Mouse (Mus musculus) embryonic facial prominence, embryonic 15.5 days (tissue): ENCODE measurements around the gene Adgrl1. TPM values are rescaled to one million over a fixed set of nuclear protein-coding genes. Genes with fewer than 3 reads are reported as not detected.
A peak's percentile ranks its signal among the peaks of the same experiment; 100 is the strongest.

Source experiments
- ATAC-seq: fragments of 200-750 bp; cut with Nextera tagmentation; 2 replicates; pipeline ENCODE4 v1.8.0; 2017; ENCODE audit warnings: low read depth, moderate TSS enrichment; ENCODE audit not compliant: insufficient number of reproducible peaks, low FRiP score, low TSS enrichment
- H3K27ac ChIP-seq: fragments of 300-500 bp; sonication (generic); replicated peaks from 2 replicates; pipeline ENCODE4 v1.5.1; 2015; ENCODE audit warnings: mild to moderate bottlenecking, inconsistent platforms
- H3K27me3 ChIP-seq: fragments of 300-500 bp; sonication (generic); 2 replicates; pipeline ENCODE4 v1.6.1; 2015; ENCODE audit warnings: inconsistent platforms
- H3K36me3 ChIP-seq: fragments of 300-500 bp; sonication (generic); 2 replicates; pipeline ENCODE4 v1.6.1; 2015; ENCODE audit warnings: mild to moderate bottlenecking, inconsistent platforms
- H3K4me1 ChIP-seq: fragments of 300-500 bp; sonication (generic); 2 replicates; pipeline ENCODE4 v1.6.1; 2015; ENCODE audit warnings: inconsistent platforms
- H3K4me2 ChIP-seq: fragments of 300-500 bp; sonication (generic); replicated peaks from 2 replicates; pipeline ENCODE4 v1.6.1; 2015; ENCODE audit warnings: mild to moderate bottlenecking, inconsistent platforms
- H3K4me3 ChIP-seq: fragments of 300-500 bp; sonication (generic); replicated peaks from 2 replicates; pipeline ENCODE4 v1.5.1; 2015; ENCODE audit warnings: mild to moderate bottlenecking, inconsistent platforms
- H3K9ac ChIP-seq: fragments of 300-500 bp; sonication (generic); 2 replicates; pipeline ENCODE4 v1.6.1; 2015; ENCODE audit warnings: inconsistent platforms
- H3K9me3 ChIP-seq: fragments of 300-500 bp; sonication (generic); replicated peaks from 2 replicates; pipeline ENCODE4 v1.6.1; 2016; ENCODE audit warnings: inconsistent platforms
- WGBS: fragments of 180-500 bp; shearing (Covaris S2); methylation state at CpG from one replicate; pipeline ENCODE4 v1.1.7; 2015; 5-methylcytosine and 5-hydroxymethylcytosine counted together
- polyA plus RNA-seq: library from polyadenylated mRNA; unstranded; fragments of >200 nt; fragmentation: Nextera tagmentation; extraction: Ambion mirVana; gene quantifications from 2 replicates; pipeline ENCODE4 v1.2.1, GENCODE M21; 2015

Adgrl1 gene
- polyA plus RNA-seq, 1 experiment from 2014 or later = 23.2 TPM

GRCm38 (mm10) chr8:83926266-83926665, 26.4 kb downstream of the Adgrl1 start:
- Histone ChIP-seq H3K9ac (no peak overlapping the region), H3K36me3 (peaks cover 81% of the 10 kb centered on the region), H3K27me3 (no peaks in the 10 kb centered on the region), H3K9me3 (no peaks in the 10 kb centered on the region), H3K4me1 (no peaks in the 10 kb centered on the region), H3K4me2 (no peak overlapping the region), H3K4me3 (no peak overlapping the region), H3K27ac (no peak overlapping the region)
- ATAC-seq = no peak
- WGBS = 64% methylated on average over 7 of the region's 7 CpGs

GRCm38 (mm10) chr8:83934222-83934621, 34.3 kb downstream of the Adgrl1 start:
- H3K4me3 ChIP-seq = no peak overlapping the region
- no peaks in the 10 kb centered on the region for H3K27me3 ChIP-seq
- 83% methylated on average over 5 of the region's 5 CpGs for WGBS
- H3K9ac ChIP-seq = no peak overlapping the region
- no peak for ATAC-seq
- H3K27ac ChIP-seq = no peak overlapping the region
- H3K4me2 ChIP-seq = no peak overlapping the region
- H3K9me3 ChIP-seq = no peaks in the 10 kb centered on the region
- H3K36me3 ChIP-seq = peaks cover 97% of the 10 kb centered on the region
- H3K4me1 ChIP-seq = no peaks in the 10 kb centered on the region

- no peak for ATAC-seq
- H3K4me2 ChIP-seq = no peak overlapping the region
- no peak overlapping the region for H3K27ac ChIP-seq
- no peaks in the 10 kb centered on the region for H3K4me1 ChIP-seq
- H3K4me3 ChIP-seq = no peak overlapping the region
- peaks cover 94% of the 10 kb centered on the region for H3K36me3 ChIP-seq
- H3K27me3 ChIP-seq = no peaks in the 10 kb centered on the region
- no peak overlapping the region for H3K9ac ChIP-seq
- 81% methylated on average over 2 of the region's 2 CpGs for WGBS
- H3K9me3 ChIP-seq = no peaks in the 10 kb centered on the region
Observed at GRCm38 (mm10) chr8:83934994-83935393, 35.1 kb downstream of the Adgrl1 start.

GRCm38 (mm10) chr8:83935435-83935834, 35.5 kb downstream of the Adgrl1 start:
- H3K27ac ChIP-seq = no peak overlapping the region
- no peak overlapping the region for H3K9ac ChIP-seq
- H3K4me3 ChIP-seq = no peak overlapping the region
- H3K9me3 ChIP-seq = no peaks in the 10 kb centered on the region
- no peak overlapping the region for H3K4me2 ChIP-seq
- no peaks in the 10 kb centered on the region for H3K4me1 ChIP-seq
- WGBS = 88% methylated on average over 8 of the region's 8 CpGs
- H3K36me3 ChIP-seq = peaks cover 90% of the 10 kb centered on the region
- H3K27me3 ChIP-seq = no peaks in the 10 kb centered on the region
- no peak for ATAC-seq

GRCm38 (mm10) chr8:83937645-83938044, 37.7 kb downstream of the Adgrl1 start:
- H3K9me3 ChIP-seq = no peaks in the 10 kb centered on the region
- WGBS = 90% methylated on average over 7 of the region's 7 CpGs
- no peak overlapping the region for H3K27ac ChIP-seq
- no peak for ATAC-seq
- H3K4me1 ChIP-seq = no peaks in the 10 kb centered on the region
- no peak overlapping the region for H3K4me3 ChIP-seq
- H3K36me3 ChIP-seq = peaks cover 68% of the 10 kb centered on the region
- no peaks in the 10 kb centered on the region for H3K27me3 ChIP-seq
- H3K9ac ChIP-seq = no peak overlapping the region
- no peak overlapping the region for H3K4me2 ChIP-seq

- Histone ChIP-seq H3K9me3 (no peaks in the 10 kb centered on the region), H3K9ac (no peak overlapping the region), H3K4me3 (no peak overlapping the region), H3K4me2 (no peak overlapping the region), H3K27me3 (no peaks in the 10 kb centered on the region), H3K4me1 (no peaks in the 10 kb centered on the region), H3K36me3 (peaks cover 61% of the 10 kb centered on the region), H3K27ac (no peak overlapping the region)
- 94% methylated on average over 15 of the region's 15 CpGs for WGBS
- no peak for ATAC-seq
Observed at GRCm38 (mm10) chr8:83938330-83938729, 38.4 kb downstream of the Adgrl1 start.

- H3K4me3 ChIP-seq = no peak overlapping the region
- no peak overlapping the region for H3K27ac ChIP-seq
- 70% methylated on average over 6 of the region's 6 CpGs for WGBS
- H3K27me3 ChIP-seq = no peaks in the 10 kb centered on the region
- peaks cover 34% of the 10 kb centered on the region for H3K36me3 ChIP-seq
- H3K4me1 ChIP-seq = no peaks in the 10 kb centered on the region
- H3K4me2 ChIP-seq = no peak overlapping the region
- ATAC-seq = no peak
- H3K9ac ChIP-seq = no peak overlapping the region
- no peaks in the 10 kb centered on the region for H3K9me3 ChIP-seq
Observed at GRCm38 (mm10) chr8:83941066-83941677, 41.3 kb downstream of the Adgrl1 start.

- Histone ChIP-seq H3K36me3 (peaks cover 23% of the 10 kb centered on the region), H3K27me3 (no peaks in the 10 kb centered on the region), H3K9ac (no peak overlapping the region), H3K4me1 (no peaks in the 10 kb centered on the region), H3K27ac (no peak overlapping the region), H3K4me2 (no peak overlapping the region), H3K9me3 (no peaks in the 10 kb centered on the region), H3K4me3 (no peak overlapping the region)
- no peak for ATAC-seq
- WGBS = 65% methylated on average over 1 of the region's 1 CpGs
Observed at GRCm38 (mm10) chr8:83942446-83942845, 42.5 kb downstream of the Adgrl1 start.

- 63% methylated on average over 3 of the region's 3 CpGs for WGBS
- no peaks in the 10 kb centered on the region for H3K9me3 ChIP-seq
- ATAC-seq = no peak
Observed at GRCm38 (mm10) chr8:83945540-83945939, 45.6 kb downstream of the Adgrl1 start.

GRCm38 (mm10) chr8:83954749-83955105, 54.8 kb downstream of the Adgrl1 start:
- Histone ChIP-seq H3K9ac (peak overlapping the region; percentile 35; the same call in 1 of the 2 replicates), H3K9me3 (no peaks in the 10 kb centered on the region), H3K27me3 (no peaks in the 10 kb centered on the region), H3K4me2 (peak overlapping the region; percentile 89), H3K27ac (no peak overlapping the region; the same call in 1 of the 2 replicates), H3K4me3 (peak overlapping the region; percentile 68), H3K4me1 (peaks cover 16% of the 10 kb centered on the region), H3K36me3 (no peaks in the 10 kb centered on the region)
- 1% methylated on average over 14 of the region's 14 CpGs for WGBS
- ATAC-seq = no peak

More at GRCm38 (mm10) chr8:83945540-83945939, 45.6 kb downstream of the Adgrl1 start:
- Histone ChIP-seq H3K36me3 (no peaks in the 10 kb centered on the region), H3K4me3 (no peak overlapping the region), H3K9ac (no peak overlapping the region), H3K4me2 (no peak overlapping the region), H3K4me1 (no peaks in the 10 kb centered on the region), H3K27me3 (no peaks in the 10 kb centered on the region), H3K27ac (no peak overlapping the region)

- Histone ChIP-seq H3K27me3 (no peaks in the 10 kb centered on the region), H3K4me2 (peak within 1 kb of the TSS; percentile 89), H3K4me1 (peaks cover 16% of the 10 kb centered on the region), H3K9ac (peak within 1 kb of the TSS; percentile 35), H3K4me3 (peak within 1 kb of the TSS; percentile 68), H3K9me3 (no peaks in the 10 kb centered on the region), H3K27ac (no peak within 1 kb of the TSS; the same call in none of the 2 replicates), H3K36me3 (no peaks in the 10 kb centered on the region)
- WGBS = under 1% methylated on average over 75 of the region's 75 CpGs
- peak; percentile 99 for ATAC-seq
Observed at GRCm38 (mm10) chr8:83955106-83955957, 55.4 kb downstream of the Adgrl1 start, which contains the start of the genes Gm10644 and Asf1b. Gm10644 (minus strand) TSS chr8:83955205. Asf1b (plus strand) TSS chr8:83955507.
